Mouse (Mus musculus) liver, adult 10 weeks (tissue): Measurements from ENCODE around the gene Duxf3. TPM values are rescaled to one million over a fixed set of nuclear protein-coding genes. Genes with fewer than 3 reads are reported as not detected.

Source experiments
- polyA plus RNA-seq: library from polyadenylated mRNA; stranded (reverse); fragments of 350-450 nt; fragmentation: Illumina TruSeq; extraction: RNeasy Lipid Tissue Mini Kit (QIAGEN cat#74804); gene quantifications from one replicate; pipeline ENCODE4 v1.2.3, GENCODE M21; 2014; ENCODE audit warnings: low read depth, low replicate concordance

The Duxf3 gene
- not detected for polyA plus RNA-seq

DNA sequence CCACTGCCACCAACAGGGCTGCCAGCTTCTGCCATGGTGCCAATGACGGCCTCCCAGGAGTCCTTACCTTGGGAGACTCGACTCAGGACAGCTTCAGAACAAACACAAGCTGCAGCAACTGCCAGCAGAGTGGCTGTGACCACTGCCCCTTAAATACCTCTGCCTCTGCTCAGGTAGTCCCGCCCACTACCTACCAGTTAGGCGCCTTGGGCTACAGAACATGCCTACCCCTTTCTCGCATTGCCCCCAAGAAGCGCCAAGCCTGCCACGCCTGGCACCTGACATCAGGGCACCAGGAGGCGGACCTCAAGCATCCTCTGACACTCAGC lies at the start of gene Duxf3:
Gene Duxf3, minus strand, starts transcription at position 35 of the 329 bp plus-strand sequence.

DNA sequence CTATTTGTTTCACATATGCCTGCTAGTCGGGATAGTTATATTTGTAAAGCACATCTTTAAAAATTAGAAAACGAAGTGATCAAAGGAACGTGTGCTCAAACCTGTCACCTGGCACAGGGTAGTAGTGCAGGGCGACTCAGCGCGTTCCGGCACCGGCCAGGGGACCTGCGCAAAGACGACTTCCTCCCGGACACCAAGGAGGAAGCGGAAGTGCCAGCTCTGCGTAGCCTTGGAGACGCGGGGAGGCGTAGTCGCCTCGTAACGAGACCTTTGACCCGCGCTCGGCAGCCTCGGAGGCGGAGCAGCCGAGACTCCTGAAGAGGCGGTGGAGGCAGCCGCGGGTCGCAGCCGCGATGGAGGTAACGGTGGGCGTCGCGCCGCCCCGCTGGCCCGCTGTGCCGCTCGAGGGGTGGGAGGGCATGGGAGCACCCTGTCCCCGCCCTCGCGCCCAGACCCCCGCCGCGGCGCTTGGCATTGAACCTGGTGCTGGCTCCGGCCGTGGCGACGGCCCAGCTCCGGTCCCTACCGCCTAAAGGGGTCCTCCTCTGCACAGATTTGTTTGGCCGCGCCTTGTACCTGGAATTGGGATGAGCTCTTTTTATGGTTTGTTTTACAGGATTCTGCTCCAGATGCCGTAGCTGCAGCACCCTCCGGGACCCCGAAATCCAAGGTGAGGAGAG lies 22.9 kb upstream of the Duxf3 start, which contains the start of gene Gcc2:
Gene Gcc2, plus strand, starts transcription at position 285 of the 680 bp plus-strand sequence.

DNA sequence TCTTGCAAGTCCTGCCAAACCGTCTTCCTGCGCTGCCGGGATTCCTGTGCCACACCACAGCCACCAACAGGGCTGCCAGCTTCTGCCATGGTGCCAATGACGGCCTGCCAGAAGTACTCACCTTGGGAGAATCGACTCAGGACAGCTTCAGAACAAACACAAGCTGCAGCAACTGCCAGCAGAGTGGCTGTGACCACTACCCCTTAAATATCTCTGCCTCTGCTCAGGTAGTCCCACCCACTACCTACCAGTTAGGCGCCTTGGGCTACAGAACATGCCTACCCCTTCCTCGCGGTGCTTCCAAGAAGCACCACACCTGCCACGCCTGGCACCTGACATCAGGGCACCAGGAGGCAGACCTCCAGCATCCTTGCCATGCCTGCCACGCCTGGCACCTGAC lies 4.1 kb upstream of the Duxf3 start, which contains the start of gene Gm4981:
Gene Gm4981, minus strand, starts transcription at position 89 of the 400 bp plus-strand sequence.

DNA sequence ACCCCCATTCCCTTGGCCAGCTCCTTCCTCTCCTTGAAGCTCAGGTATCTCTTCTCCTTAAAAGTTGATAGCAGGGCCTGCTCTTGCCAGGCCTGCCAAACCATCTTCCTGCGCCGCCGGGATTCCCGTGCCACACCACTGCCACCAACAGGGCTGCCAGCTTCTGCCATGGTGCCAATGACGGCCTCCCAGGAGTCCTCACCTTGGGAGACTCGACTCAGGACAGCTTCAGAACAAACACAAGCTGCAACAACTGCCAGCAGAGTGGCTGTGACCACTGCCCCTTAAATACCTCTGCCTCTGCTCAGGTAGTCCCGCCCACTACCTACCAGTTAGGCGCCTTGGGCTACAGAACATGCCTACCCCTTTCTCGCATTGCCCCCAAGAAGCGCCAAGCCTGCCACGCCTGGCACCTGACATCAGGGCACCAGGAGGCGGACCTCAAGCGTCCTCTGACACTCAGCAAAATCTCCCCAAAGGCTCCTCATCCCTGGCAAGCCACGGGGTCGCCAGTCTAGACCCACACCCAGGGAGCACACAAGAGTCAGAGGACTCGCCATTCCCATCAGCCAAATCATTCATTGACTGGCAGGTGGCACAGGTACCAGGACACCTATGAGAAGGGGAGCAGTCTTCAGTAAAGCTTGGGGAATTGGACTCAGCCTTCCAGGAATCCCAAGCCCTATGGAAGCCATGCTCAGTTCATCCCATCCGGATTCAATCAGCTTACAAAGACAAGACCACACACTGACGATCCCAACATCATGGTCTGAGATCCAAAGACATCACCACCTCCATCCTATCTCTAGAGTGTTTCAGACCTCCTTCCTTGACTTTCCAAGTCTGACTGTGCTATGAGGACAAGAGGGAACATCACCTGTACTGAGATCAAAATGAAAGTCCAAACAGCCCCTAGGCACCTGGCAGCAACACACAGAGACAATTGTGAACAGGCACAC lies 7.4 kb downstream of the Duxf3 start, which contains the start of gene AW822073:
Gene AW822073, minus strand, starts transcription at position 104 of the 959 bp plus-strand sequence.

Other genes starting within 250 kb of the Duxf3 start
- not detected for gene AW822073, start 7.7 kb downstream of the Duxf3 start, polyA plus RNA-seq
- not detected for gene Gm4981, start 4.0 kb upstream of the Duxf3 start, polyA plus RNA-seq
- 25.6 TPM for gene Gcc2, start 22.8 kb upstream of the Duxf3 start, polyA plus RNA-seq
- gene Lims1, start 90.8 kb upstream of the Duxf3 start, polyA plus RNA-seq, result 20.8 TPM
- 51.1 TPM for gene Ranbp2, start 214.2 kb upstream of the Duxf3 start, polyA plus RNA-seq